Mouse (Mus musculus) kidney, postnatal 0 days (tissue): ENCODE data around the gene Pds5a. TPM values are rescaled to one million over a fixed set of nuclear protein-coding genes. Genes with fewer than 3 reads are reported as not detected.
"Not testable (repeated sequence)": the region's sequence is repeated elsewhere in the genome, so short reads cannot be mapped to it uniquely, and the experiment has no call there.

ENCODE experiments used
- ATAC-seq: fragments of 200-750 bp; cut with Nextera tagmentation; replicated peaks from 2 replicates; pipeline ENCODE4 v1.8.0; 2017; ENCODE audit warnings: low read depth, moderate number of reproducible peaks, moderate TSS enrichment, moderate library complexity; ENCODE audit not compliant: low FRiP score
- DNase-seq: peaks from one replicate; pipeline ENCODE4 v3.0.0-alpha.2; 2016; ENCODE audit warnings: low spot score
- H3K27ac ChIP-seq: fragments of 300-500 bp; sonication (generic); 2 replicates; pipeline ENCODE4 v1.5.1; 2014; ENCODE audit warnings: mild to moderate bottlenecking
- H3K27me3 ChIP-seq: fragments of 300-500 bp; sonication (generic); 2 replicates; pipeline ENCODE4 v1.6.1; 2014; ENCODE audit warnings: low read length, mixed read lengths; ENCODE audit not compliant: insufficient read depth
- H3K36me3 ChIP-seq: fragments of 300-500 bp; sonication (generic); 2 replicates; pipeline ENCODE4 v1.6.1; 2014; ENCODE audit warnings: low read length, mixed read lengths; ENCODE audit not compliant: insufficient read depth
- H3K4me1 ChIP-seq: fragments of 300-500 bp; sonication (generic); replicated peaks from 2 replicates; pipeline ENCODE4 v1.6.1; 2014; ENCODE audit warnings: antibody characterized with exemption, low read length, mixed read lengths; ENCODE audit not compliant: insufficient read depth
- H3K4me2 ChIP-seq: fragments of 300-500 bp; sonication (generic); 2 replicates; pipeline ENCODE4 v1.6.1; 2014; ENCODE audit warnings: mild to moderate bottlenecking, low read length, moderate library complexity, mixed read lengths
- H3K4me3 ChIP-seq: fragments of 300-500 bp; sonication (generic); replicated peaks from 2 replicates; pipeline ENCODE4 v1.5.1; 2014; ENCODE audit warnings: low read depth, low read length
- H3K9ac ChIP-seq: fragments of 300-500 bp; sonication (generic); 2 replicates; pipeline ENCODE4 v1.6.1; 2014; ENCODE audit warnings: low read depth, low read length
- H3K9me3 ChIP-seq: fragments of 300-500 bp; sonication (generic); replicated peaks from 2 replicates; pipeline ENCODE4 v1.6.1; 2016; ENCODE audit warnings: low read length, inconsistent platforms, mixed read lengths
- CTCF ChIP-seq: IDR thresholded peaks from 2 replicates; pipeline ENCODE4 v1.5.1; 2016; ENCODE audit warnings: antibody characterized with exemption, low read depth, mild to moderate bottlenecking, moderate library complexity
- WGBS: fragments of 180-500 bp; shearing (Covaris S2); extraction: QIAGEN DNeasy Blood & Tissue Kit; methylation state at CpG from one replicate; pipeline ENCODE4 v1.1.7; 2014; 5-methylcytosine and 5-hydroxymethylcytosine counted together
- polyA plus RNA-seq: library from polyadenylated mRNA; unstranded; fragments of >200 nt; fragmentation: Nextera tagmentation; extraction: Ambion mirVana; gene quantifications from 2 replicates; pipeline ENCODE4 v1.2.1, GENCODE M21; 2015

The Pds5a gene
- polyA plus RNA-seq, 1 experiment from 2014 or later = 35.2 TPM

DNA sequence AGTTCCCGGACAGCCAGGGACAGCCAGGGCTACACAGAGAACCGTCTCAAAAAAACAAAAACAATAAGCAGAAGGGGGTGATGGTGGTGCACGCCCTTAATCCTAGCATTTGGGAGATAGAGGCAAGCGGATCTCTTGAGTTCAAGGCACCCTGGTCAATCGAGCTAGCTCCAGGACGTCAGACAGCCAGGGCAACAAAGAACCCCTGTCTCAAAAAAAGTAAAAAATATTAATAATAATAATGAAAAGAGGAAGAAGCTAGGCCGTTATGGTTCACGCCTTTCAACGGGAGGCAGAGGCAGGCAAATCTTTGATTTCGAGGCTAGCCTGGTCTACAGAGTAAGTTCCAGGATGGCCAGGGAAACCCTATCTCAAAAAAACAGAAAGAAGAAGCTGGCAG is 1.1 kb upstream of the Pds5a start:
- Histone ChIP-seq H3K27me3 (no peaks in the 10 kb centered on the region), H3K9ac (0 out of 2 replicates have a peak overlapping the region, but pooled peaks have one; percentile 97), H3K4me2 (peak overlapping the region; percentile 64), H3K4me3 (peak overlapping the region; percentile 95; the same call in 1 of the 2 replicates), H3K36me3 (no peaks in the 10 kb centered on the region), H3K4me1 (peaks cover 9% of the 10 kb centered on the region; the same call in 1 of the 2 replicates), H3K27ac (peak overlapping the region; percentile 99), H3K9me3 (no peaks in the 10 kb centered on the region)
- 66% methylated on average over 10 of the region's 10 CpGs for WGBS
- DNase-seq = no peak
- ATAC-seq = no peak
- TF ChIP-seq CTCF = no peak

DNA sequence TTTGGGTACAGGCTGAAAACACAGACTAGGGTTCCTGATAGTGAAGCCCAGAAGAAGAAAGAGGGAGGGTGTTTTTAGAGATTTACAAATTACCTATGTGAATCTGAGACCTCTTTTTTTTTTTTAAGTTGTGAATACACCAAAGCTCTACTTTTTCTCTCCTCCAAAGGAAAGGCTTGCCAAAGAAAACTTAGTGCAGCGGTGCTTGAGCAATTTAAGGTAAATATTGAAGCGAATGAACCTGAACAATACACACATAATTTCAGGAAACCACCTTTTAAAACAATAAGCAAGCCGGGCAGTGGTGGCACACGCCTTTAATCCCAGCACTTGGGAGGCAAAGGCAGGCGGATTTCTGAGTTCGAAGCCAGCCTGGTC is 675 bp upstream of the Pds5a start:
- peaks cover 9% of the 10 kb centered on the region; the same call in 1 of the 2 replicates for H3K4me1 ChIP-seq
- H3K27me3 ChIP-seq = no peaks in the 10 kb centered on the region
- TF ChIP-seq CTCF = no peak
- H3K36me3 ChIP-seq = 0 out of 2 replicates have a peak, but pooled peaks cover 2% of the 10 kb centered on the region
- DNase-seq = no peak
- H3K4me2 ChIP-seq = peak overlapping the region; percentile 64
- H3K9me3 ChIP-seq = no peaks in the 10 kb centered on the region
- H3K9ac ChIP-seq = peak overlapping the region; percentile 97
- no peak for ATAC-seq
- H3K27ac ChIP-seq = peak overlapping the region; percentile 99
- 11% methylated on average over 6 of the region's 6 CpGs for WGBS
- H3K4me3 ChIP-seq = peak overlapping the region; percentile 95

DNA sequence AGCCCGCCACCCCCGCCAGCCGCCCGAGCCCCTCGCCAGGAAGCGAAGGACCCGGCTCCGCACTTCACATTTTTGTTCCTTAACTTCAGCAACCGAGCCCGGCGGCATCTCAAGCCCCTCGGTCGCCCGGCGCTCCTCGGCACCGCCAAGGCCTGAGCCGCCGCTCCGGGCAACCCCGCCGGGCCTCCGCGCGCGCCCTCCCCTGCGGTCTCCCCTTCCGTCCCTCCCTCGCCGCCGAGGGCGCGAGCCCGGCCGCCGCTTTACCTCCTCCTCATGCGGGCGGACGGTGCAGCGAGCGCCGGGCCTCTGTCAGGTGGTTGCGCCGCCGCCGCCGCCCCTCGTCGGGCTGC is 612 bp downstream of the Pds5a start:
- ATAC-seq (peak; percentile 67), DNase-seq (no peak)
- H3K27ac ChIP-seq = peak overlapping the region; percentile 99
- H3K9ac ChIP-seq = peak overlapping the region; percentile 97
- H3K36me3 ChIP-seq = 0 out of 2 replicates have a peak, but pooled peaks cover 5% of the 10 kb centered on the region
- H3K4me2 ChIP-seq = peak overlapping the region; percentile 64
- peak overlapping the region; percentile 95 for H3K4me3 ChIP-seq
- H3K4me1 ChIP-seq = peaks cover 9% of the 10 kb centered on the region; the same call in 1 of the 2 replicates
- 1% methylated on average over 41 of the region's 49 CpGs for WGBS
- TF ChIP-seq CTCF = no peak
- no peaks in the 10 kb centered on the region for H3K27me3 ChIP-seq
- no peaks in the 10 kb centered on the region for H3K9me3 ChIP-seq

DNA sequence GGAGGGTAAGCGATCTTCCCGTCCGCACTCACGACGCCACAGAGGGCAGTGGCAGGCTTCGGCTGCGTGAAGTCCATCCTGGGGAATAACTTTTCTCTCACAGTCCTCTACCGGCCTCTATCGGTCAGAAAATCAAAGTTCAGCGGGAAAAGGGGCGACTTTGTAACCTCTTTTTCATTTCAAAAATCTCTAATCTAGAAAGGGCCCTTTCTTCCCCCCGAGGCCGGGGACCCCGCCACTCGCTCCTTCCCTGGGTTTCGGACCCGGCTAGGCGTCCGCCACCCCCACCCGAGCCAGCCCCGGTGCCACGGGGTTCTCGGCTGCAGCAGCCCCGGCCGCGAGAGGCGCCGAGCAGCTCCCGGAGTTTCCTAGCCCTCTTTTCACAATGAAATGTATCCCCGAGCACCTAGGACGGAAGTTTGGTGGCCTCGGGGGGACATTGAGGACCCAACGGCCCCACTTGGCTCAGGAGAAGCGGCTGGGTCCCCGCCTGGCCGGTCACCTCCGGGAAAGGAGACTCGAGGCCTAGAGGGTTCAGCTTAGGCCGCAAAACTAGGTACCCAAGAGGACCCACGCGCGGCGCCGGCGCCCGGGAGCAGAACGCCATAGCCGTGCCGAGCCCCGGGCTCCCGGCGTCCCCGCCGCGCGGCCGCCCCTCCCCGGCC is 1.1 kb downstream of the Pds5a start:
- Histone ChIP-seq H3K4me2 (peak overlapping the region; percentile 64), H3K9ac (peak overlapping the region; percentile 97), H3K27me3 (no peaks in the 10 kb centered on the region), H3K27ac (peak overlapping the region; percentile 99), H3K4me1 (peaks cover 9% of the 10 kb centered on the region; the same call in 1 of the 2 replicates), H3K4me3 (peak overlapping the region; percentile 95), H3K36me3 (0 out of 2 replicates have a peak, but pooled peaks cover 10% of the 10 kb centered on the region), H3K9me3 (no peaks in the 10 kb centered on the region)
- TF ChIP-seq CTCF = peak; percentile 83
- WGBS = under 1% methylated on average over 54 of the region's 58 CpGs
- ATAC-seq (peak; percentile 22), DNase-seq (peak; percentile 94)

DNA sequence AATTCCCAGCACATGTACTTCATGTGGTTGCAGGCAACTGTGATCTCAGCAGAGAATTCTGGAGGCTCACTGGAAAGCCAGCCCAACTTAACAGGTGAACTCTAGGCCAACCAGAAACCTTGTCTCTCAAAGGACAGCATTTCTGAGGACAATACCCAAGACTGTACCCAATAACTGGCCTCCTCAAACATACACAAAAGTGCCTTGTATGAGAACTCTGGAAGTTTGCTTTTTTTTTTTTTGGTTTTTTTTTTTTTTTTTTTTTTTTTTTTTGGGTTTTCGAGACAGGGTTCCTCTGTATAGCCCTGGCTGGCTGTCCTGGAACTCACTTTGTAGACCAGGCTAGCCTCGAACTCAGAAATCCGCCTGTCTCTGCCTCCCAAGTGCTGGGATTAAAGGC is 4.0 kb downstream of the Pds5a start:
- not testable (repeated sequence) for H3K4me3 ChIP-seq, ATAC-seq, H3K9ac ChIP-seq, H3K27me3 ChIP-seq, DNase-seq, H3K4me1 ChIP-seq, H3K27ac ChIP-seq, H3K9me3 ChIP-seq, H3K4me2 ChIP-seq
- WGBS = 97% methylated on average over 2 of the region's 3 CpGs
- H3K36me3 ChIP-seq = 0 out of 2 replicates have a peak, but pooled peaks cover 11% of the 10 kb centered on the region

DNA sequence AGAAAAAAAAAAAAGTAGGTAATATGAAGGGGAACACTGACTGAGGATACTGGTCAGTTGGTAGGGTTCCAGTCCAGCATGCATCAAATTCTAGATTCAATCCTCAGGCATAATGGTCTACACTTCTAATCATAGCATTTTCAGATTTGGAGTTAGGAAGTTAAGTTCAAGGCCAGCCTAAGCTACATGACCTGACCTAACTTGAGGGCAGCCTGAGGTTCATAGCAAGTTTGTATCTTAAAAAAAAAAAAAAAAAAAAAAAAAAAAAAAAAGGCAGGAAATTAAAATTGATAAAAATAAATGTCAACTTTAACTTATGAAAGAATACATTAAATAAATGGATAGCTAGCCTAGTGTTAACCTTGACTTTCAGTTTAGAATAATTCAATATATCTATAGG is 5.1 kb downstream of the Pds5a start:
- Histone ChIP-seq H3K9ac (no peak overlapping the region), H3K9me3 (no peaks in the 10 kb centered on the region), H3K36me3 (0 out of 2 replicates have a peak, but pooled peaks cover 13% of the 10 kb centered on the region), H3K27ac (no peak overlapping the region), H3K27me3 (no peaks in the 10 kb centered on the region), H3K4me2 (no peak overlapping the region), H3K4me3 (no peak overlapping the region), H3K4me1 (peaks cover 9% of the 10 kb centered on the region; the same call in 1 of the 2 replicates)
- DNase-seq = no peak
- no peak for TF ChIP-seq CTCF
- ATAC-seq = no peak
